Mouse (Mus musculus) megakaryocyte, embryonic 14.5 days (primary cell): ENCODE measurements around the gene Map1s.

Experiments used
- FLI1 ChIP-seq: IDR thresholded peaks from 2 replicates; pipeline ENCODE4 v1.6.1; 2012; ENCODE audit warnings: low read length, inconsistent platforms, mixed read lengths
- GATA1 ChIP-seq: IDR thresholded peaks from 3 replicates; pipeline ENCODE4 v1.6.1; 2012; ENCODE audit warnings: mixed read lengths, low read length, inconsistent platforms, borderline replicate concordance

DNA sequence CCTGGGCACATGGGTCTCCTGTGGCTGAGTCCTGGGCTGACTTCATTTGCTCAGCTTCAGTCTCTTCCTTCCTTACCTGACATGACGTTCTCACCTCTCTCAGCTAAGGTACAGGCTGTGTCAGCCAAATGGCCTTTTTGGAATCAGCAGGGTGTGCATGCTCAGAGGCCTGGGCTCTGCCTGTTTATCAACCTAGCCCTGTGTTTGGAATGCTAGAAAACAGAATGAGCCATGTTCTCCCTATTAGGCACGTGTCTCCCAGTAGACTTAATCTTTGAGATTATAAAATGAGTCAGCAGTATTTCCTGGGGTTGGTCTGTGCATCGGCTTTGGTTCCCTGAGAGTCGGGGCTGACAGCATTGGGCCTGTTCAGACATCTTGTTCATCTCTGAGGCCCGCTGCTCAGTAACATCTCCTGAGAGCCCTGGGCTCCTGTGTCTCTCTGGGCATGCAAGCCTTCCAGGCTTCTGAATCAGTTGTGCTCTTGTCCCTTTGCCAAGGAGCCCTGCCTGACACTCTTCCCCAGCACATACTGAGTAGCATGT, 23.1 kb downstream of the Map1s start:
- no peak for TF ChIP-seq GATA1
- no peak for TF ChIP-seq FLI1
